Mouse (Mus musculus) hindbrain, embryonic 12.5 days (tissue): ENCODE measurements around the gene Cdrt4. TPM values are rescaled to one million over a fixed set of nuclear protein-coding genes. Genes with fewer than 3 reads are reported as not detected.

Experiments
- ATAC-seq: fragments of 200-750 bp; cut with Nextera tagmentation; 2 replicates; pipeline ENCODE4 v1.8.0; 2017; ENCODE audit warnings: moderate TSS enrichment; ENCODE audit not compliant: low FRiP score
- H3K27ac ChIP-seq: fragments of 300-500 bp; sonication (generic); 2 replicates; pipeline ENCODE4 v1.5.1; 2016; ENCODE audit warnings: mild to moderate bottlenecking
- H3K27me3 ChIP-seq: fragments of 300-500 bp; sonication (generic); 2 replicates; pipeline ENCODE4 v1.6.1; 2016; ENCODE audit warnings: mild to moderate bottlenecking
- H3K36me3 ChIP-seq: fragments of 300-500 bp; sonication (generic); 2 replicates; pipeline ENCODE4 v1.6.1; 2016; ENCODE audit warnings: mild to moderate bottlenecking
- H3K4me1 ChIP-seq: fragments of 300-500 bp; sonication (generic); 2 replicates; pipeline ENCODE4 v1.6.1; 2016
- H3K4me2 ChIP-seq: fragments of 300-500 bp; sonication (generic); replicated peaks from 2 replicates; pipeline ENCODE4 v1.6.1; 2016; ENCODE audit warnings: mild to moderate bottlenecking
- H3K4me3 ChIP-seq: fragments of 300-500 bp; sonication (generic); 2 replicates; pipeline ENCODE4 v1.5.1; 2016; ENCODE audit warnings: mild to moderate bottlenecking
- H3K9ac ChIP-seq: fragments of 300-500 bp; sonication (generic); 2 replicates; pipeline ENCODE4 v1.6.1; 2016; ENCODE audit warnings: mild to moderate bottlenecking, moderate library complexity
- H3K9me3 ChIP-seq: fragments of 300-500 bp; sonication (generic); replicated peaks from 2 replicates; pipeline ENCODE4 v1.6.1; 2016; ENCODE audit warnings: mild to moderate bottlenecking
- WGBS: fragments of 180-500 bp; shearing (Covaris S2); methylation state at CpG from one replicate; pipeline ENCODE4 v1.1.7; 2016; 5-methylcytosine and 5-hydroxymethylcytosine counted together
- polyA plus RNA-seq: library from polyadenylated mRNA; unstranded; fragments of >200 nt; fragmentation: Nextera tagmentation; extraction: Ambion mirVana; gene quantifications from 2 replicates; pipeline ENCODE4 v1.2.1, GENCODE M21; 2016

The Cdrt4 gene
- polyA plus RNA-seq, 1 experiment from 2014 or later = not detected

GRCm38 (mm10) chr11:62949548-62949947 lies 1.4 kb upstream of the Cdrt4 start:
- Histone ChIP-seq H3K9me3 (no peaks in the 10 kb centered on the region), H3K27me3 (no peaks in the 10 kb centered on the region), H3K27ac (no peak overlapping the region), H3K4me2 (no peak overlapping the region), H3K4me1 (no peaks in the 10 kb centered on the region), H3K4me3 (no peak overlapping the region), H3K36me3 (no peaks in the 10 kb centered on the region), H3K9ac (no peak overlapping the region)
- 85% methylated on average over 1 of the region's 1 CpGs for WGBS
- no peak for ATAC-seq

GRCm38 (mm10) chr11:62954766-62955165 lies 3.8 kb downstream of the Cdrt4 start:
- Histone ChIP-seq H3K4me3 (no peak overlapping the region), H3K4me2 (no peak overlapping the region), H3K4me1 (no peaks in the 10 kb centered on the region), H3K9ac (no peak overlapping the region), H3K36me3 (no peaks in the 10 kb centered on the region), H3K27ac (no peak overlapping the region), H3K27me3 (no peaks in the 10 kb centered on the region), H3K9me3 (peaks cover 7% of the 10 kb centered on the region; the same call in 1 of the 2 replicates)
- no peak for ATAC-seq
- WGBS = 97% methylated on average over 2 of the region's 3 CpGs

DNA sequence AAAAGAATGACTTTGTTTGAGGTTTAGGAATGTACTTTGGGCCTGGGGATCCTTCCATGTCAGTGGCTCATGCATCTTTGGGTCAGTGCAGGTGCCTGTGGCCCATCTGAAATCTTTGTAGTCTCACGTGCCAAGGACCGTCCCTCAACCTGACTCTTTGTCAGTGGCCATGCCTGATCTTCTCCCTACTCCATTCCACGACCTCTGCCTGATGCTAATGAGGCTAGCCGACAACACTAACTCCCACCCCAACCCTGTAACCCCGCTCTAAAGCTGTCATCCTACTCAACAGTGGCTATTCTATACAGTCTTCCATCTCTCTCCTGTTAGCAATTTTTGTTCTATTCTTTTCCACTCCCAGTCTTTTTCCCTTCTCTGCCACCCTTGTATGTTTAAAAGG lies 4.2 kb downstream of the Cdrt4 start:
- Histone ChIP-seq H3K4me2 (no peak overlapping the region), H3K9me3 (peaks cover 7% of the 10 kb centered on the region; the same call in 1 of the 2 replicates), H3K36me3 (no peaks in the 10 kb centered on the region), H3K9ac (no peak overlapping the region), H3K27ac (no peak overlapping the region), H3K4me3 (no peak overlapping the region), H3K4me1 (no peaks in the 10 kb centered on the region), H3K27me3 (no peaks in the 10 kb centered on the region)
- 80% methylated on average over 5 of the region's 5 CpGs for WGBS
- ATAC-seq = no peak

DNA sequence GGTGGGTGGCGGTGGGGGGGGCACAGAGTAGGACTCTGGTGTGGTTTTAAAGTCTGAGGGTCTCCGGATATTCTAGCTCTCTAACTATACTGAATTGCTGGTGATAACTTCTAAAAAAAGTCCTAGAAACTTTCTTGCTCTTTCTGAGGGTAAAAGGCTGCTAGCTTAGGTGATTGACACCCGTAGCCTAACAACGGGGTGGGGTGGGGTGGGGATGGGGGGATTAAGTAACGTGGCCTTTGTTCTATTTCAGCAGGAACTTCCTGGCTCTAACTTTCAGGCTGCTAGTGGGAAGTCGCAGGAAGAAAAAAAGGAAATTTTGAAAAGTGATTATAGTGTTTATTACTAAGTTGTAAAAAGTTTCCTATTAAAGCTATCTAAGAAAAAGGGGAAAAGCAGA lies 4.8 kb downstream of the Cdrt4 start:
- Histone ChIP-seq H3K27ac (no peak overlapping the region), H3K36me3 (no peaks in the 10 kb centered on the region), H3K9me3 (peaks cover 7% of the 10 kb centered on the region; the same call in 1 of the 2 replicates), H3K4me3 (no peak overlapping the region), H3K4me2 (no peak overlapping the region), H3K27me3 (no peaks in the 10 kb centered on the region), H3K9ac (no peak overlapping the region), H3K4me1 (no peaks in the 10 kb centered on the region)
- no peak for ATAC-seq
- WGBS = 48% methylated on average over 6 of the region's 6 CpGs

GRCm38 (mm10) chr11:62957626-62958180 lies 6.7 kb downstream of the Cdrt4 start:
- no peak overlapping the region for H3K9ac ChIP-seq
- no peak overlapping the region for H3K4me3 ChIP-seq
- no peak overlapping the region for H3K4me2 ChIP-seq
- peaks cover 7% of the 10 kb centered on the region; the same call in 1 of the 2 replicates for H3K9me3 ChIP-seq
- ATAC-seq = no peak
- no peaks in the 10 kb centered on the region for H3K4me1 ChIP-seq
- 89% methylated on average over 8 of the region's 8 CpGs for WGBS
- no peak overlapping the region for H3K27ac ChIP-seq
- H3K36me3 ChIP-seq = no peaks in the 10 kb centered on the region
- H3K27me3 ChIP-seq = no peaks in the 10 kb centered on the region

GRCm38 (mm10) chr11:62963292-62963691 lies 12.3 kb downstream of the Cdrt4 start:
- Histone ChIP-seq H3K4me2 (no peak overlapping the region), H3K4me3 (no peak overlapping the region), H3K27ac (no peak overlapping the region), H3K9me3 (no peaks in the 10 kb centered on the region), H3K4me1 (peaks cover 16% of the 10 kb centered on the region), H3K9ac (no peak overlapping the region), H3K27me3 (0 out of 2 replicates have a peak, but pooled peaks cover 3% of the 10 kb centered on the region), H3K36me3 (no peaks in the 10 kb centered on the region)
- ATAC-seq = no peak
- WGBS = 85% methylated on average over 4 of the region's 4 CpGs

DNA sequence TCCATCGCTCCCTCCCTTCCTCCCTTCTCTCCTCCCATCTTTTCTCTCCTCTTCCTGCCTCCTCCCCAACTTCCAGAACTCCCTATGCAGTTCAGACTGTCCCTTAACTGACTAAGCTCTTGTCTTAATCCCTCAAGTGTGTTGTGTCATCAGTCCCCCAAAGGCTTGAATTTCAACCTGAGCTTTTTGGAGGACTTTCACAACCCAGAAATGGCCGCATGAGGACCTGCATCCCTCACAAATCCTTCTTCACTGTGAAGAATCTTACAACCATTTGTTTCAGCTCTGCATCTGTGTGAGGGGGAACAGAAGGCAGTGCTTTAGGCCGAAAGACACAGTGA lies 15.4 kb downstream of the Cdrt4 start:
- Histone ChIP-seq H3K4me3 (no peak overlapping the region), H3K4me2 (peak overlapping the region; percentile 45), H3K9ac (no peak overlapping the region), H3K4me1 (peaks cover 16% of the 10 kb centered on the region), H3K27ac (peak overlapping the region; percentile 82), H3K27me3 (0 out of 2 replicates have a peak, but pooled peaks cover 3% of the 10 kb centered on the region), H3K36me3 (no peaks in the 10 kb centered on the region), H3K9me3 (no peaks in the 10 kb centered on the region)
- no peak for ATAC-seq
- WGBS = 67% methylated on average over 3 of the region's 3 CpGs

- WGBS = 6% methylated on average over 27 of the region's 27 CpGs
- H3K9ac ChIP-seq = peak overlapping the region; percentile 33
- H3K4me2 ChIP-seq = peak overlapping the region; percentile 45
- H3K9me3 ChIP-seq = no peaks in the 10 kb centered on the region
- peak overlapping the region; percentile 82 for H3K27ac ChIP-seq
- no peaks in the 10 kb centered on the region for H3K36me3 ChIP-seq
- 0 out of 2 replicates have a peak, but pooled peaks cover 3% of the 10 kb centered on the region for H3K27me3 ChIP-seq
- peak; percentile 66 for ATAC-seq
- peaks cover 16% of the 10 kb centered on the region for H3K4me1 ChIP-seq
- peak overlapping the region; percentile 16 for H3K4me3 ChIP-seq
These were observed 16.0 kb downstream of the Cdrt4 start for GRCm38 (mm10) chr11:62966765-62967633.

- no peak overlapping the region for H3K4me2 ChIP-seq
- no peaks in the 10 kb centered on the region for H3K27me3 ChIP-seq
- no peaks in the 10 kb centered on the region for H3K36me3 ChIP-seq
- H3K27ac ChIP-seq = no peak overlapping the region
- no peak overlapping the region for H3K4me3 ChIP-seq
- no peak overlapping the region for H3K9ac ChIP-seq
- no peak for ATAC-seq
- H3K4me1 ChIP-seq = peaks cover 3% of the 10 kb centered on the region; the same call in 1 of the 2 replicates
- peaks cover 6% of the 10 kb centered on the region for H3K9me3 ChIP-seq
- WGBS = 88% methylated on average over 1 of the region's 1 CpGs
These were observed 26.2 kb downstream of the Cdrt4 start for GRCm38 (mm10) chr11:62977176-62977575.

- Histone ChIP-seq H3K4me1 (peaks cover 12% of the 10 kb centered on the region), H3K9ac (no peak overlapping the region), H3K27me3 (no peaks in the 10 kb centered on the region), H3K27ac (no peak overlapping the region), H3K4me2 (no peak overlapping the region), H3K4me3 (no peak overlapping the region), H3K36me3 (no peaks in the 10 kb centered on the region), H3K9me3 (peaks cover 6% of the 10 kb centered on the region)
- no peak for ATAC-seq
- 78% methylated on average over 6 of the region's 6 CpGs for WGBS
These were observed 27.9 kb downstream of the Cdrt4 start for GRCm38 (mm10) chr11:62978886-62979285.

GRCm38 (mm10) chr11:62981729-62982128 lies 30.7 kb downstream of the Cdrt4 start:
- H3K36me3 ChIP-seq = no peaks in the 10 kb centered on the region
- H3K27ac ChIP-seq = no peak overlapping the region
- H3K9me3 ChIP-seq = peaks cover 6% of the 10 kb centered on the region
- WGBS = 70% methylated on average over 3 of the region's 3 CpGs
- no peak overlapping the region for H3K4me3 ChIP-seq
- no peak for ATAC-seq
- no peak overlapping the region for H3K4me2 ChIP-seq
- no peaks in the 10 kb centered on the region for H3K27me3 ChIP-seq
- H3K9ac ChIP-seq = no peak overlapping the region
- H3K4me1 ChIP-seq = peaks cover 24% of the 10 kb centered on the region

- peak; percentile 87 for ATAC-seq
- 3% methylated on average over 3 of the region's 3 CpGs for WGBS
- Histone ChIP-seq H3K27ac (peak overlapping the region; percentile 62), H3K36me3 (no peaks in the 10 kb centered on the region), H3K9ac (no peak overlapping the region), H3K4me2 (no peak overlapping the region), H3K4me1 (peaks cover 24% of the 10 kb centered on the region), H3K27me3 (no peaks in the 10 kb centered on the region), H3K9me3 (peaks cover 6% of the 10 kb centered on the region), H3K4me3 (no peak overlapping the region)
These were observed 32.8 kb downstream of the Cdrt4 start for GRCm38 (mm10) chr11:62983793-62984192.
